Comparison of ENCODE assay signal across 8 mouse cellular contexts in genomic region chr11:101772027-101772426, GRCm38 (mm10). TPM values are rescaled to one million over a fixed set of nuclear protein-coding genes. Genes with fewer than 3 reads are reported as not detected.
DNase-seq lines count a peak whose midpoint lies in the region; ATAC-seq lines count a peak whose summit lies in the region.

No protein-coding gene starts in this region.

- no peak for DNase-seq in heart, postnatal 36 days
- DNase-seq in R1 (ENCODE audit: low read depth, low spot score) = peak; percentile 92
- DNase-seq in ovary, postnatal 36 days (ENCODE audit: low spot score) = no peak
- no peak for DNase-seq in cerebellum, postnatal 36 days
- no peak for DNase-seq in adrenal gland, postnatal 25 days

- WGBS in heart, embryonic 16.5 days = 7% methylated on average over 5 of the region's 5 CpGs
- 5% methylated on average over 5 of the region's 5 CpGs for WGBS in intestine, embryonic 15.5 days
- WGBS in midbrain, embryonic 16.5 days = 8% methylated on average over 5 of the region's 5 CpGs

- no peak overlapping the region for H3K27ac ChIP-seq in heart, embryonic 16.5 days (ENCODE audit: low read length)
- H3K27ac ChIP-seq in intestine, embryonic 15.5 days = no peak overlapping the region
- H3K27ac ChIP-seq in midbrain, embryonic 16.5 days (ENCODE audit: low read length) = no peak overlapping the region

- intact Hi-C loops in heart, postnatal 36 days (cut with DNase I) = no loop called here

- H3K36me3 ChIP-seq in heart, embryonic 16.5 days (ENCODE audit: control insufficient read depth, insufficient read depth) = peaks cover 13% of the 10 kb centered on the region
- peaks cover 6% of the 10 kb centered on the region; the same call in 1 of the 2 replicates for H3K36me3 ChIP-seq in intestine, embryonic 15.5 days
- H3K36me3 ChIP-seq in midbrain, embryonic 16.5 days (ENCODE audit: control insufficient read depth, insufficient read depth, low read length) = peaks cover 17% of the 10 kb centered on the region

- H3K9me3 ChIP-seq in heart, embryonic 16.5 days (replicated peaks; ENCODE audit: control insufficient read depth, low read length) = no peaks in the 10 kb centered on the region
- H3K9me3 ChIP-seq in intestine, embryonic 15.5 days = no peaks in the 10 kb centered on the region
- no peaks in the 10 kb centered on the region for H3K9me3 ChIP-seq in midbrain, embryonic 16.5 days (replicated peaks; ENCODE audit: control insufficient read depth, low read length, poor library complexity, severe bottlenecking)

- peaks cover 6% of the 10 kb centered on the region; the same call in 1 of the 2 replicates for H3K27me3 ChIP-seq in heart, embryonic 16.5 days (ENCODE audit: control insufficient read depth, insufficient read depth, low read length)
- H3K27me3 ChIP-seq in intestine, embryonic 15.5 days (replicated peaks) = peaks cover 7% of the 10 kb centered on the region
- peaks cover 12% of the 10 kb centered on the region for H3K27me3 ChIP-seq in midbrain, embryonic 16.5 days (ENCODE audit: control insufficient read depth, insufficient read depth, low read depth, low read length)

- peak overlapping the region; percentile 85 for H3K4me2 ChIP-seq in heart, embryonic 16.5 days (ENCODE audit: low read depth, low read length)
- H3K4me2 ChIP-seq in intestine, embryonic 15.5 days (replicated peaks) = peak overlapping the region; percentile 79
- H3K4me2 ChIP-seq in midbrain, embryonic 16.5 days (ENCODE audit: low read length) = peak overlapping the region; percentile 56

- H3K4me1 ChIP-seq in heart, embryonic 16.5 days (ENCODE audit: control insufficient read depth, insufficient read depth, low read length) = peaks cover 10% of the 10 kb centered on the region
- H3K4me1 ChIP-seq in intestine, embryonic 15.5 days (replicated peaks) = peaks cover 8% of the 10 kb centered on the region
- peaks cover 10% of the 10 kb centered on the region for H3K4me1 ChIP-seq in midbrain, embryonic 16.5 days (ENCODE audit: control insufficient read depth, insufficient read depth, low read length)

- peak overlapping the region; percentile 51 for H3K4me3 ChIP-seq in heart, embryonic 16.5 days (ENCODE audit: low read length)
- peak overlapping the region; percentile 34; the same call in 1 of the 2 replicates for H3K4me3 ChIP-seq in intestine, embryonic 15.5 days (replicated peaks)
- H3K4me3 ChIP-seq in midbrain, embryonic 16.5 days (ENCODE audit: low read depth, low read length) = no peak overlapping the region

- 0 out of 2 replicates have a peak, but pooled peaks have one; percentile 11 for ATAC-seq in heart, embryonic 16.5 days (replicated peaks; ENCODE audit: extremely low read depth, insufficient read depth, low FRiP score)
- ATAC-seq in intestine, embryonic 15.5 days = peak; percentile 49
- ATAC-seq in midbrain, embryonic 16.5 days = no peak

- peak overlapping the region; percentile 51; the same call in 1 of the 2 replicates for H3K9ac ChIP-seq in heart, embryonic 16.5 days (ENCODE audit: low read length)
- H3K9ac ChIP-seq in intestine, embryonic 15.5 days = no peak overlapping the region
- H3K9ac ChIP-seq in midbrain, embryonic 16.5 days (ENCODE audit: low read depth, low read length) = peak overlapping the region; percentile 37; the same call in 1 of the 2 replicates

RNA-seq across cellular contexts. Expression of gene Etv4, which starts 13.1 kb away (rescaled TPM):
- 3.3 and 4.2 TPM in 2 replicates for polyA plus RNA-seq in heart, embryonic 16.5 days (2015; fragmentation: Nextera tagmentation; extraction: Ambion mirVana)
- total RNA-seq in heart, postnatal 36 days (2021) = under 1 TPM; 0.19 TPM
- 4.1 and 5.4 TPM in 2 replicates for polyA plus RNA-seq in intestine, embryonic 15.5 days (2015; fragmentation: Nextera tagmentation; extraction: Ambion mirVana)
- polyA plus RNA-seq in midbrain, embryonic 16.5 days (2015; fragmentation: Nextera tagmentation; extraction: Ambion mirVana) = 7.5 and 9.8 TPM in 2 replicates
- total RNA-seq in adrenal gland, postnatal 25 days (2021) = 1.4 and 1.9 TPM in 2 replicates

RNA-seq across cellular contexts. Expression of gene Dhx8, which starts 39.3 kb away (rescaled TPM):
- 19.4 and 19.5 TPM in 2 replicates for polyA plus RNA-seq in heart, embryonic 16.5 days (2015; fragmentation: Nextera tagmentation; extraction: Ambion mirVana)
- total RNA-seq in heart, postnatal 36 days (2021) = 10 to 100 TPM; 15.7 to 16.1 TPM
- polyA plus RNA-seq in intestine, embryonic 15.5 days (2015; fragmentation: Nextera tagmentation; extraction: Ambion mirVana) = 22.5 and 26.9 TPM in 2 replicates
- 32.0 and 34.3 TPM in 2 replicates for polyA plus RNA-seq in midbrain, embryonic 16.5 days (2015; fragmentation: Nextera tagmentation; extraction: Ambion mirVana)
- 28.0 TPM in 2 replicates for total RNA-seq in adrenal gland, postnatal 25 days (2021)
